Comparison of ENCODE assay signal across 25 mouse cellular contexts in genomic region chr16:24643024-24643635, GRCm38 (mm10).
DNase-seq lines count a peak whose midpoint lies in the region; ATAC-seq and TF ChIP-seq lines count a peak whose summit lies in the region.
"Had no signal": no experiment of that assay in that cellular context is flagged by ENCODE, and none has a peak within 500 bp of the region (broad histone marks: within the 10 kb centered on the region; RNA-seq: fewer than 3 reads in every experiment).

No protein-coding gene starts in this region.

- H3K4me3 ChIP-seq in embryonic facial prominence, embryonic 14.5 days (ENCODE audit: low read depth, low read length) = no peak overlapping the region
- no peak overlapping the region for H3K4me3 ChIP-seq in embryonic facial prominence, embryonic 10.5 days
- no peak overlapping the region for H3K4me3 ChIP-seq in liver, adult 2 months (ENCODE audit: insufficient read depth, low read depth, low read length)
- H3K4me3 ChIP-seq in liver, embryonic 12.5 days = no peak overlapping the region
- H3K4me3 ChIP-seq in left cerebral cortex, adult 2 months = no peak overlapping the region
- H3K4me3 ChIP-seq: embryonic facial prominence, embryonic 12.5 days; erythroblast, embryonic 14.5 days; forebrain, embryonic 12.5 days; forebrain, embryonic 15.5 days; heart, adult 2 months; heart, embryonic 10.5 days; heart, embryonic 13.5 days; hindbrain, embryonic 12.5 days; hindbrain, embryonic 15.5 days had no signal

- ATAC-seq in embryonic facial prominence, embryonic 14.5 days (ENCODE audit: low read depth) = peak; percentile 81; the same call in 1 of the 2 replicates
- no peak for ATAC-seq in liver, embryonic 12.5 days
- ATAC-seq: activated CD4-positive, CD25-positive, alpha-beta regulatory T cell, adult 4 months; CD4-positive, CD25-positive, alpha-beta regulatory T cell, adult 4 months; forebrain, embryonic 15.5 days had no signal

- 85% methylated on average over 4 of the region's 4 CpGs for WGBS in embryonic facial prominence, embryonic 14.5 days
- WGBS in embryonic facial prominence, embryonic 10.5 days = 86% methylated on average over 4 of the region's 4 CpGs
- WGBS in liver, adult 2 months = 32% methylated on average over 4 of the region's 4 CpGs
- WGBS in liver, embryonic 12.5 days (ENCODE audit: insufficient replicate concordance) = 72% methylated on average over 4 of the region's 4 CpGs

- intact Hi-C loops in left cerebral cortex, adult 2 months (cut with DNase I) = no loop called here

- H3K4me2 ChIP-seq in embryonic facial prominence, embryonic 14.5 days (ENCODE audit: low read depth, low read length) = no peak overlapping the region
- H3K4me2 ChIP-seq in liver, embryonic 12.5 days = no peak overlapping the region
- H3K4me2 ChIP-seq: embryonic facial prominence, embryonic 12.5 days; forebrain, embryonic 12.5 days; forebrain, embryonic 15.5 days; heart, embryonic 13.5 days; hindbrain, embryonic 12.5 days; hindbrain, embryonic 15.5 days had no signal

- no peak for TF ChIP-seq CTCF in liver, adult 2 months (IDR thresholded peaks at IDR 0.05; ENCODE audit: low read depth, low read length)
- no peak for TF ChIP-seq CTCF in left cerebral cortex, adult 2 months (IDR thresholded peaks at IDR 0.05)

- H3K9me3 ChIP-seq in embryonic facial prominence, embryonic 14.5 days (ENCODE audit: control insufficient read depth, low read length) = no peaks in the 10 kb centered on the region
- H3K9me3 ChIP-seq in embryonic facial prominence, embryonic 10.5 days = no peaks in the 10 kb centered on the region
- no peaks in the 10 kb centered on the region for H3K9me3 ChIP-seq in liver, embryonic 12.5 days (replicated peaks)
- H3K9me3 ChIP-seq: embryonic facial prominence, embryonic 12.5 days; forebrain, embryonic 12.5 days; forebrain, embryonic 15.5 days; heart, embryonic 10.5 days; heart, embryonic 13.5 days; hindbrain, embryonic 12.5 days; hindbrain, embryonic 15.5 days had no signal

- no peak overlapping the region for H3K27ac ChIP-seq in embryonic facial prominence, embryonic 14.5 days (replicated peaks; ENCODE audit: low read depth, low read length)
- H3K27ac ChIP-seq in embryonic facial prominence, embryonic 10.5 days (replicated peaks) = no peak overlapping the region
- H3K27ac ChIP-seq in liver, adult 2 months (replicated peaks; ENCODE audit: insufficient read depth, low read depth, low read length) = no peak overlapping the region
- no peak overlapping the region for H3K27ac ChIP-seq in liver, embryonic 12.5 days
- no peak overlapping the region for H3K27ac ChIP-seq in left cerebral cortex, adult 2 months
- H3K27ac ChIP-seq: embryonic facial prominence, embryonic 12.5 days; forebrain, embryonic 12.5 days; forebrain, embryonic 15.5 days; heart, adult 2 months; heart, embryonic 10.5 days; heart, embryonic 13.5 days; hindbrain, embryonic 12.5 days; hindbrain, embryonic 15.5 days had no signal

- no peak for TF ChIP-seq POLR2A in liver, adult 2 months (IDR thresholded peaks at IDR 0.05; ENCODE audit: extremely low read depth, insufficient read depth, low read length)

- no peak overlapping the region for H3K9ac ChIP-seq in embryonic facial prominence, embryonic 14.5 days (ENCODE audit: low read depth, low read length)
- H3K9ac ChIP-seq in liver, adult 2 months (ENCODE audit: low read depth, low read length) = no peak overlapping the region
- H3K9ac ChIP-seq in liver, embryonic 12.5 days = no peak overlapping the region
- H3K9ac ChIP-seq: embryonic facial prominence, embryonic 12.5 days; forebrain, embryonic 12.5 days; forebrain, embryonic 15.5 days; heart, embryonic 13.5 days; hindbrain, embryonic 12.5 days; hindbrain, embryonic 15.5 days had no signal

- H3K79me2 ChIP-seq in liver, adult 2 months (ENCODE audit: control insufficient read depth, insufficient read depth, low read length) = no peaks in the 10 kb centered on the region

- no peaks in the 10 kb centered on the region for H3K27me3 ChIP-seq in embryonic facial prominence, embryonic 14.5 days (replicated peaks; ENCODE audit: control insufficient read depth, insufficient read depth, low read length)
- H3K27me3 ChIP-seq in embryonic facial prominence, embryonic 10.5 days (replicated peaks; ENCODE audit: low read depth, poor library complexity, severe bottlenecking) = no peaks in the 10 kb centered on the region
- H3K27me3 ChIP-seq in liver, adult 2 months (ENCODE audit: control insufficient read depth, insufficient read depth, low read length) = no peaks in the 10 kb centered on the region
- no peaks in the 10 kb centered on the region for H3K27me3 ChIP-seq in liver, embryonic 12.5 days (replicated peaks)
- H3K27me3 ChIP-seq in splenic B cell, adult 2 months (ENCODE audit: control insufficient read depth, insufficient read depth, low read length, poor library complexity, severe bottlenecking) = no peaks in the 10 kb centered on the region
- H3K27me3 ChIP-seq: embryonic facial prominence, embryonic 12.5 days; forebrain, embryonic 12.5 days; forebrain, embryonic 15.5 days; heart, embryonic 13.5 days; hindbrain, embryonic 12.5 days; hindbrain, embryonic 15.5 days had no signal

- H3K36me3 ChIP-seq in embryonic facial prominence, embryonic 14.5 days (ENCODE audit: control insufficient read depth, insufficient read depth, low read length) = no peaks in the 10 kb centered on the region
- H3K36me3 ChIP-seq in embryonic facial prominence, embryonic 10.5 days (replicated peaks) = no peaks in the 10 kb centered on the region
- no peaks in the 10 kb centered on the region for H3K36me3 ChIP-seq in liver, adult 2 months (ENCODE audit: control insufficient read depth, insufficient read depth, low read length)
- H3K36me3 ChIP-seq in liver, embryonic 12.5 days = no peaks in the 10 kb centered on the region
- no peaks in the 10 kb centered on the region for H3K36me3 ChIP-seq in splenic B cell, adult 2 months (ENCODE audit: control insufficient read depth, insufficient read depth, low read length, poor library complexity, severe bottlenecking)
- H3K36me3 ChIP-seq: embryonic facial prominence, embryonic 12.5 days; forebrain, embryonic 12.5 days; forebrain, embryonic 15.5 days; heart, embryonic 10.5 days; heart, embryonic 13.5 days; hindbrain, embryonic 12.5 days; hindbrain, embryonic 15.5 days had no signal

- peak; percentile 74 for DNase-seq in embryonic facial prominence, embryonic 14.5 days (ENCODE audit: low spot score)
- DNase-seq in embryonic facial prominence, embryonic 10.5 days (ENCODE audit: low spot score) = no peak
- peak; percentile 52 for DNase-seq in liver, adult 2 months (ENCODE audit: extremely low read depth, low read depth, low spot score)
- peak; percentile 41 for DNase-seq in A20 (ENCODE audit: low read depth, low spot score)
- DNase-seq in splenic B cell, adult 2 months (ENCODE audit: low read depth, low spot score) = peak; percentile 53
- DNase-seq in left cerebral cortex, adult 2 months (ENCODE audit: extremely low spot score in 1 of 2, low spot score in 2 of 2) = no peak
- DNase-seq: adrenal gland, adult 8-10 months; adrenal gland, postnatal 25 days; cerebellum, adult 18-20 months; cerebellum, adult 9-10 months; cerebellum, postnatal 14 days; gastrocnemius, postnatal 25 days; heart, adult 2 months; heart, postnatal 14 days had no signal

- 0 out of 2 replicates have a peak, but pooled peaks cover 7% of the 10 kb centered on the region for H3K4me1 ChIP-seq in embryonic facial prominence, embryonic 14.5 days (ENCODE audit: control insufficient read depth, insufficient read depth, low read length)
- H3K4me1 ChIP-seq in embryonic facial prominence, embryonic 10.5 days = no peaks in the 10 kb centered on the region
- H3K4me1 ChIP-seq in liver, adult 2 months (ENCODE audit: control insufficient read depth, insufficient read depth, low read length) = peaks cover 25% of the 10 kb centered on the region
- no peaks in the 10 kb centered on the region for H3K4me1 ChIP-seq in liver, embryonic 12.5 days
- H3K4me1 ChIP-seq: embryonic facial prominence, embryonic 12.5 days; forebrain, embryonic 15.5 days; hindbrain, embryonic 12.5 days; hindbrain, embryonic 15.5 days had no signal

Comparison
In these comparisons a context has a peak if more than half of its experiments do, and no peak if none do; other contexts are left out.
1. DNase-seq: peak in embryonic facial prominence, embryonic 14.5 days (single experiment), liver, adult 2 months (single experiment), A20 (single experiment) and splenic B cell, adult 2 months (single experiment); none in embryonic facial prominence, embryonic 10.5 days (single experiment) and left cerebral cortex, adult 2 months (0 of 2).